ENCODE assay signal across 17 mouse cellular contexts in the genomic region with DNA sequence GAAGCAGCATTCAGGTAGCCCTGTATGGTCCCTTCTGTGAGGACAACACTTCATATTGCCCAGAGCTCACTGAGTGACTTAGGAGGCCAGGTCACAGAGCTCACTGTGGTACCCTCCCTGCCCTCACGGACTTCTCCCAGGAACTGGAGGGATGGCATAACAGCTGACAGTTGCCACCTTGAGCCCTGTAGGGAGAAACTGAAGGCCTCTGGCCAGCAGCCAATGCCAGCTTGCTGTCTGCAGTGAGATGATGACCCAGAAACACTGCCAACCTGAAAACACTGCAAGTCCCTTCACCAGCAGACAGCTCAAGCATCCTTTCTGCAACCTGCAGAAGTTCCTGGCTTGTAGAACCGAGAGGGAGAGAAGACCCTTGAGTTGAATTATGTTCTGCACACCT. TPM values are rescaled to one million over a fixed set of nuclear protein-coding genes. Genes with fewer than 3 reads are reported as not detected.
DNase-seq lines count a peak whose midpoint lies in the region; ATAC-seq and TF ChIP-seq lines count a peak whose summit lies in the region.
"Had no signal": no experiment of that assay in that cellular context is flagged by ENCODE, and none has a peak within 500 bp of the region (broad histone marks: within the 10 kb centered on the region; RNA-seq: fewer than 3 reads in every experiment).

No protein-coding gene starts in this region.

- ATAC-seq in forebrain, embryonic 13.5 days = no peak
- ATAC-seq in forebrain, postnatal 0 days = no peak
- no peak for ATAC-seq in midbrain, postnatal 0 days (ENCODE audit: low FRiP score)
- ATAC-seq in midbrain, embryonic 13.5 days = no peak
- no peak for ATAC-seq in forebrain, embryonic 11.5 days (replicated peaks; ENCODE audit: low FRiP score)
- ATAC-seq: forebrain, embryonic 16.5 days; intestine, embryonic 16.5 days; midbrain, embryonic 15.5 days had no signal

- no peak for DNase-seq in forebrain, postnatal 0 days
- peak; percentile 61 for DNase-seq in midbrain, postnatal 0 days (ENCODE audit: low spot score)
- peak; percentile 85 to 89 for DNase-seq in cerebellum, adult 2 months
- peak; percentile 76 for DNase-seq in skeletal muscle tissue, adult 2 months (ENCODE audit: low read depth, low spot score)
- no peak for DNase-seq in thymus, adult 18-20 months
- no peak for DNase-seq in forebrain, embryonic 11.5 days (ENCODE audit: low spot score)
- DNase-seq: kidney, postnatal 10 days; lung, adult 2 months; right cerebral cortex, postnatal 4 days had no signal

- no peaks in the 10 kb centered on the region for H3K9me3 ChIP-seq in forebrain, embryonic 13.5 days (replicated peaks)
- H3K9me3 ChIP-seq in forebrain, postnatal 0 days (ENCODE audit: low read length) = no peaks in the 10 kb centered on the region
- H3K9me3 ChIP-seq in midbrain, postnatal 0 days (ENCODE audit: low read length) = no peaks in the 10 kb centered on the region
- no peaks in the 10 kb centered on the region for H3K9me3 ChIP-seq in midbrain, embryonic 13.5 days
- no peaks in the 10 kb centered on the region for H3K9me3 ChIP-seq in forebrain, embryonic 11.5 days (ENCODE audit: control insufficient read depth, low read length)
- H3K9me3 ChIP-seq: heart, embryonic 15.5 days; hindbrain, embryonic 12.5 days; midbrain, embryonic 15.5 days had no signal

- WGBS in forebrain, embryonic 13.5 days = 81% methylated on average over 2 of the region's 2 CpGs
- 58% methylated on average over 2 of the region's 2 CpGs for WGBS in forebrain, postnatal 0 days
- WGBS in midbrain, postnatal 0 days = 63% methylated on average over 2 of the region's 2 CpGs
- WGBS in midbrain, embryonic 13.5 days = 72% methylated on average over 2 of the region's 2 CpGs
- WGBS in cerebellum, adult 2 months = 6% methylated on average over 2 of the region's 2 CpGs
- 69% methylated on average over 2 of the region's 2 CpGs for WGBS in forebrain, embryonic 11.5 days

- H3K27ac ChIP-seq in forebrain, embryonic 13.5 days = no peak overlapping the region
- no peak overlapping the region for H3K27ac ChIP-seq in forebrain, postnatal 0 days (ENCODE audit: low read depth, low read length)
- H3K27ac ChIP-seq in midbrain, postnatal 0 days (ENCODE audit: low read depth, low read length) = no peak overlapping the region
- no peak overlapping the region for H3K27ac ChIP-seq in midbrain, embryonic 13.5 days
- H3K27ac ChIP-seq in cerebellum, adult 2 months (ENCODE audit: insufficient read depth, low read length) = peak overlapping the region; percentile 89
- H3K27ac ChIP-seq in forebrain, embryonic 11.5 days (ENCODE audit: low read depth, low read length) = no peak overlapping the region
- H3K27ac ChIP-seq: heart, embryonic 15.5 days; hindbrain, embryonic 12.5 days; midbrain, embryonic 15.5 days had no signal

- H3K4me3 ChIP-seq in forebrain, embryonic 13.5 days = no peak overlapping the region
- H3K4me3 ChIP-seq in forebrain, postnatal 0 days (ENCODE audit: low read depth, low read length) = no peak overlapping the region
- H3K4me3 ChIP-seq in midbrain, postnatal 0 days (ENCODE audit: low read depth, low read length) = no peak overlapping the region
- no peak overlapping the region for H3K4me3 ChIP-seq in midbrain, embryonic 13.5 days (replicated peaks)
- H3K4me3 ChIP-seq in cerebellum, adult 2 months (replicated peaks; ENCODE audit: insufficient read depth, low read depth, low read length) = no peak overlapping the region
- no peak overlapping the region for H3K4me3 ChIP-seq in forebrain, embryonic 11.5 days (ENCODE audit: low read depth, low read length)
- H3K4me3 ChIP-seq: heart, embryonic 15.5 days; hindbrain, embryonic 12.5 days; midbrain, embryonic 15.5 days had no signal

- no peak for TF ChIP-seq CTCF in forebrain, postnatal 0 days (IDR thresholded peaks at IDR 0.05; ENCODE audit: low read depth)
- no peak for TF ChIP-seq CTCF in midbrain, postnatal 0 days (IDR thresholded peaks at IDR 0.05)
- no peak for TF ChIP-seq CTCF in cerebellum, adult 2 months (IDR thresholded peaks at IDR 0.05; ENCODE audit: borderline replicate concordance, insufficient read depth, low read depth, low read length)

- no peak overlapping the region for H3K4me2 ChIP-seq in forebrain, embryonic 13.5 days
- H3K4me2 ChIP-seq in forebrain, postnatal 0 days (ENCODE audit: low read depth) = no peak overlapping the region
- H3K4me2 ChIP-seq in midbrain, postnatal 0 days (ENCODE audit: low read depth, low read length, poor library complexity, severe bottlenecking) = no peak overlapping the region
- H3K4me2 ChIP-seq in midbrain, embryonic 13.5 days (replicated peaks) = no peak overlapping the region
- H3K4me2 ChIP-seq in forebrain, embryonic 11.5 days (ENCODE audit: low read depth, low read length, severe bottlenecking) = no peak overlapping the region
- H3K4me2 ChIP-seq: heart, embryonic 15.5 days; hindbrain, embryonic 12.5 days; midbrain, embryonic 15.5 days had no signal

- no peaks in the 10 kb centered on the region for H3K27me3 ChIP-seq in forebrain, embryonic 13.5 days
- H3K27me3 ChIP-seq in forebrain, postnatal 0 days (ENCODE audit: insufficient read depth, low read length) = no peaks in the 10 kb centered on the region
- no peaks in the 10 kb centered on the region for H3K27me3 ChIP-seq in midbrain, postnatal 0 days (ENCODE audit: insufficient read depth, low read length)
- no peaks in the 10 kb centered on the region for H3K27me3 ChIP-seq in midbrain, embryonic 13.5 days
- H3K27me3 ChIP-seq in cerebellum, adult 2 months (ENCODE audit: control insufficient read depth, insufficient read depth, low read length) = no peaks in the 10 kb centered on the region
- no peaks in the 10 kb centered on the region for H3K27me3 ChIP-seq in forebrain, embryonic 11.5 days (ENCODE audit: control insufficient read depth, insufficient read depth, low read length)
- H3K27me3 ChIP-seq: CH12.LX; heart, embryonic 15.5 days; hindbrain, embryonic 12.5 days; midbrain, embryonic 15.5 days had no signal

- H3K36me3 ChIP-seq in forebrain, embryonic 13.5 days (ENCODE audit: poor library complexity, severe bottlenecking) = 0 out of 2 replicates have a peak, but pooled peaks cover 1% of the 10 kb centered on the region
- no peaks in the 10 kb centered on the region for H3K36me3 ChIP-seq in forebrain, postnatal 0 days (ENCODE audit: insufficient read depth)
- 0 out of 2 replicates have a peak, but pooled peaks cover 2% of the 10 kb centered on the region for H3K36me3 ChIP-seq in midbrain, postnatal 0 days (ENCODE audit: insufficient read depth, low read length)
- H3K36me3 ChIP-seq in midbrain, embryonic 13.5 days = no peaks in the 10 kb centered on the region
- H3K36me3 ChIP-seq in forebrain, embryonic 11.5 days (ENCODE audit: control insufficient read depth, insufficient read depth, low read length) = no peaks in the 10 kb centered on the region
- H3K36me3 ChIP-seq: heart, embryonic 15.5 days; midbrain, embryonic 15.5 days had no signal

- peaks cover 19% of the 10 kb centered on the region for H3K4me1 ChIP-seq in forebrain, embryonic 13.5 days
- peaks cover 5% of the 10 kb centered on the region; the same call in 1 of the 2 replicates for H3K4me1 ChIP-seq in forebrain, postnatal 0 days (ENCODE audit: insufficient read depth)
- H3K4me1 ChIP-seq in midbrain, postnatal 0 days (ENCODE audit: insufficient read depth, low read length) = peaks cover 9% of the 10 kb centered on the region; the same call in 1 of the 2 replicates
- peaks cover 22% of the 10 kb centered on the region for H3K4me1 ChIP-seq in midbrain, embryonic 13.5 days (replicated peaks)
- H3K4me1 ChIP-seq in cerebellum, adult 2 months (ENCODE audit: control insufficient read depth, insufficient read depth, low read length) = peaks cover 56% of the 10 kb centered on the region
- H3K4me1 ChIP-seq in forebrain, embryonic 11.5 days (replicated peaks; ENCODE audit: control insufficient read depth, insufficient read depth, low read length) = peaks cover 9% of the 10 kb centered on the region

- H3K9ac ChIP-seq in forebrain, embryonic 13.5 days = peak overlapping the region; percentile 27; the same call in 1 of the 2 replicates
- no peak overlapping the region for H3K9ac ChIP-seq in forebrain, postnatal 0 days
- no peak overlapping the region for H3K9ac ChIP-seq in midbrain, postnatal 0 days (replicated peaks; ENCODE audit: low read length, poor library complexity, severe bottlenecking)
- H3K9ac ChIP-seq in midbrain, embryonic 13.5 days (replicated peaks) = no peak overlapping the region
- H3K9ac ChIP-seq in forebrain, embryonic 11.5 days (ENCODE audit: low read length) = no peak overlapping the region
- H3K9ac ChIP-seq: heart, embryonic 15.5 days; hindbrain, embryonic 12.5 days; midbrain, embryonic 15.5 days had no signal

- 0 out of 2 replicates have a peak, but pooled peaks have one; percentile 14 for TF ChIP-seq POLR2A in cerebellum, adult 2 months (IDR thresholded peaks at IDR 0.05; ENCODE audit: borderline replicate concordance, insufficient read depth, low read length)

RNA-seq across cellular contexts. Expression of a gene that starts 20.5 kb away (rescaled TPM):
- 9.4 and 10.6 TPM in 2 replicates for polyA plus RNA-seq in forebrain, embryonic 13.5 days (2015; fragmentation: Nextera tagmentation; extraction: Ambion mirVana)
- total RNA-seq in forebrain, postnatal 0 days (2014; rRNA removed) = 18.5 and 18.9 TPM in 2 replicates
- 12.3 and 18.3 TPM in 2 replicates for polyA plus RNA-seq in forebrain, postnatal 0 days (2015; fragmentation: Nextera tagmentation; extraction: Ambion mirVana)
- 35.2 and 40.7 TPM in 2 replicates for total RNA-seq in midbrain, postnatal 0 days (2014; rRNA removed)
- 21.4 and 23.9 TPM in 2 replicates for polyA plus RNA-seq in midbrain, postnatal 0 days (2015; fragmentation: Nextera tagmentation; extraction: Ambion mirVana)
- 10.1 and 10.4 TPM in 2 replicates for polyA plus RNA-seq in midbrain, embryonic 13.5 days (2015; fragmentation: Nextera tagmentation; extraction: Ambion mirVana)
- 117 and 124 TPM in 2 replicates for polyA plus RNA-seq in cerebellum, adult 2 months (2012; rRNA removed)
- polyA plus RNA-seq in forebrain, embryonic 11.5 days (2014; fragmentation: Nextera tagmentation; extraction: Ambion mirVana) = 6.5 and 8.6 TPM in 2 replicates

Comparison
In these comparisons a context has a peak if more than half of its experiments do, and no peak if none do; other contexts are left out.
1. DNase-seq: peak in midbrain, postnatal 0 days (single experiment), cerebellum, adult 2 months (2 of 2) and skeletal muscle tissue, adult 2 months (single experiment); none in forebrain, postnatal 0 days (single experiment), thymus, adult 18-20 months (0 of 2) and forebrain, embryonic 11.5 days (single experiment).